Mouse (Mus musculus): ENCODE data around the gene Ptges. TPM values are rescaled to one million over a fixed set of nuclear protein-coding genes. Genes with fewer than 3 reads are reported as not detected.
A peak's percentile ranks its signal among the peaks of the same experiment; 100 is the strongest.
"Not testable (repeated sequence)": the region's sequence is repeated elsewhere in the genome, so short reads cannot be mapped to it uniquely, and the experiment has no call there.

Gene Ptges
- total RNA-seq (2015; ENCODE audit: low replicate concordance) (not detected in 2 replicates), total RNA-seq (2017; ENCODE audit: low replicate concordance) (0.77 and 12.5 TPM in 2 replicates)

GRCm38 (mm10) chr2:30929483-30930045 lies at the start of gene Ptges:
TSS of gene Ptges (minus strand) at chr2:30929863.
- ATAC-seq (replicated peaks; ENCODE audit: low FRiP score, poor library complexity, severe bottlenecking): peak; percentile 64

GRCm38 (mm10) chr2:30967352-30968327 lies 38.0 kb upstream of the Ptges start, which contains the start of gene Tor1a:
TSS of gene Tor1a (minus strand) at chr2:30967933.
- peak; percentile 90 for ATAC-seq (replicated peaks; ENCODE audit: low FRiP score, poor library complexity, severe bottlenecking)

GRCm38 (mm10) chr2:30966826-30967225 lies 37.2 kb upstream of the Ptges start:
- ATAC-seq (replicated peaks; ENCODE audit: low FRiP score, poor library complexity, severe bottlenecking): 0 out of 2 replicates have a peak, but pooled peaks have one; percentile 26

- no peak for ATAC-seq (replicated peaks; ENCODE audit: low FRiP score, poor library complexity, severe bottlenecking)
Measured at GRCm38 (mm10) chr2:30965627-30966026, 36.0 kb upstream of the Ptges start.

- ATAC-seq (replicated peaks; ENCODE audit: low FRiP score, poor library complexity, severe bottlenecking): no peak
Measured at GRCm38 (mm10) chr2:30962570-30963254, 33.0 kb upstream of the Ptges start.

- ATAC-seq (replicated peaks; ENCODE audit: low FRiP score, poor library complexity, severe bottlenecking): no peak
Measured at GRCm38 (mm10) chr2:30959856-30960255, 30.2 kb upstream of the Ptges start.

- no peak for ATAC-seq (replicated peaks; ENCODE audit: low FRiP score, poor library complexity, severe bottlenecking)
Measured at GRCm38 (mm10) chr2:30958726-30959125, 29.1 kb upstream of the Ptges start.

GRCm38 (mm10) chr2:30957511-30957910 lies 27.8 kb upstream of the Ptges start:
- ATAC-seq (replicated peaks; ENCODE audit: low FRiP score, poor library complexity, severe bottlenecking): no peak

GRCm38 (mm10) chr2:30954797-30955196 lies 25.1 kb upstream of the Ptges start:
- ATAC-seq (replicated peaks; ENCODE audit: low FRiP score, poor library complexity, severe bottlenecking): no peak

- ATAC-seq (replicated peaks; ENCODE audit: low FRiP score, poor library complexity, severe bottlenecking): peak; percentile 95
Measured at GRCm38 (mm10) chr2:30952824-30953490, 23.3 kb upstream of the Ptges start, which contains the start of gene Tor1b. TSS of gene Tor1b (plus strand) at chr2:30952959.

- no peak for ATAC-seq (replicated peaks; ENCODE audit: low FRiP score, poor library complexity, severe bottlenecking)
Measured at GRCm38 (mm10) chr2:30952457-30952823, 22.8 kb upstream of the Ptges start.

- ATAC-seq (replicated peaks; ENCODE audit: low FRiP score, poor library complexity, severe bottlenecking): peak; percentile 100
Measured at GRCm38 (mm10) chr2:30942603-30943011, 12.9 kb upstream of the Ptges start.

GRCm38 (mm10) chr2:30942116-30942515 lies 12.5 kb upstream of the Ptges start:
- ATAC-seq (replicated peaks; ENCODE audit: low FRiP score, poor library complexity, severe bottlenecking): not testable (repeated sequence)

GRCm38 (mm10) chr2:30941586-30941985 lies 11.9 kb upstream of the Ptges start:
- no peak for ATAC-seq (replicated peaks; ENCODE audit: low FRiP score, poor library complexity, severe bottlenecking)

GRCm38 (mm10) chr2:30938574-30938991 lies 8.9 kb upstream of the Ptges start:
- ATAC-seq (replicated peaks; ENCODE audit: low FRiP score, poor library complexity, severe bottlenecking): no peak

GRCm38 (mm10) chr2:30937731-30938130 lies 8.1 kb upstream of the Ptges start:
- no peak for ATAC-seq (replicated peaks; ENCODE audit: low FRiP score, poor library complexity, severe bottlenecking)

- ATAC-seq (replicated peaks; ENCODE audit: low FRiP score, poor library complexity, severe bottlenecking): no peak
Measured at GRCm38 (mm10) chr2:30936808-30937207, 7.1 kb upstream of the Ptges start.

GRCm38 (mm10) chr2:30933917-30934450 lies 4.3 kb upstream of the Ptges start:
- ATAC-seq (replicated peaks; ENCODE audit: low FRiP score, poor library complexity, severe bottlenecking): peak; percentile 58; the same call in 1 of the 2 replicates

- no peak for ATAC-seq (replicated peaks; ENCODE audit: low FRiP score, poor library complexity, severe bottlenecking)
Measured at GRCm38 (mm10) chr2:30933032-30933431, 3.4 kb upstream of the Ptges start.
